Mouse (Mus musculus) MEL (cell line): ENCODE results near the gene Net1. TPM values are rescaled to one million over a fixed set of nuclear protein-coding genes. Genes with fewer than 3 reads are reported as not detected.

Experiments used
- DNase-seq: peaks from one replicate; pipeline ENCODE4 v3.0.0; 2011; ENCODE audit warnings: low read depth, low spot score
- H3K27ac ChIP-seq: 2 replicates; pipeline ENCODE4 v1.5.1; 2012; ENCODE audit warnings: low read depth, mild to moderate bottlenecking, control low read depth, low read length, moderate library complexity; ENCODE audit not compliant: control insufficient read depth
- H3K27me3 ChIP-seq, 2 experiments: fragments of 150-350 bp in 1 of 2; sonication (generic) in 1 of 2; 2 replicates each; pipeline ENCODE4 v1.6.1; 2012; ENCODE audit warnings: low read length in 2 of 2, mild to moderate bottlenecking in 2 of 2, improper control_type of control experiment in 1 of 2, moderate library complexity in 1 of 2; ENCODE audit not compliant: insufficient read depth in 2 of 2, control insufficient read depth in 1 of 2
- H3K36me3 ChIP-seq, 2 experiments: 2 replicates each; pipeline ENCODE4 v1.6.1; 2012 to 2014; ENCODE audit warnings: low read length in 2 of 2, improper control_type of control experiment in 1 of 2, inconsistent platforms in 1 of 2, mild to moderate bottlenecking in 1 of 2; ENCODE audit not compliant: insufficient read depth in 2 of 2, control insufficient read depth in 1 of 2
- H3K4me1 ChIP-seq, 2 experiments: fragments of 150-350 bp in 1 of 2; sonication (generic) in 1 of 2; 2 replicates each; pipeline ENCODE4 v1.6.1; 2012; ENCODE audit warnings: low read length in 2 of 2, improper control_type of control experiment in 1 of 2, mild to moderate bottlenecking in 1 of 2; ENCODE audit not compliant: insufficient read depth in 2 of 2, control insufficient read depth in 1 of 2
- H3K4me3 ChIP-seq, 2 experiments: fragments of 150-350 bp in 1 of 2; sonication (generic) in 1 of 2; 2 replicates each; pipeline ENCODE4 v1.5.1; 2012; ENCODE audit warnings: low read depth in 2 of 2, low read length in 2 of 2, mild to moderate bottlenecking in 2 of 2, moderate library complexity in 2 of 2, control low read depth in 1 of 2, improper control_type of control experiment in 1 of 2; ENCODE audit not compliant: control insufficient read depth in 1 of 2, insufficient read depth in 1 of 2
- H3K79me2 ChIP-seq: 2 replicates; pipeline ENCODE4 v1.6.1; 2012; ENCODE audit warnings: mild to moderate bottlenecking, low read length, moderate library complexity; ENCODE audit not compliant: control insufficient read depth, poor library complexity, insufficient read depth
- H3K9ac ChIP-seq: 2 replicates; pipeline ENCODE4 v1.6.1; 2012; ENCODE audit warnings: low read depth, mild to moderate bottlenecking, control low read depth, low read length, moderate library complexity; ENCODE audit not compliant: control insufficient read depth, poor library complexity, severe bottlenecking
- H3K9me3 ChIP-seq: fragments of 150-350 bp; sonication (generic); replicated peaks from 2 replicates; pipeline ENCODE4 v1.6.1; 2012; ENCODE audit warnings: mild to moderate bottlenecking, low read length, improper control_type of control experiment, moderate library complexity; ENCODE audit not compliant: insufficient read depth
- BHLHE40 ChIP-seq: IDR thresholded peaks from 2 replicates; pipeline ENCODE4 v1.6.1; 2012; ENCODE audit warnings: low read depth, mild to moderate bottlenecking, inconsistent platforms, low read length, improper control_type of control experiment, borderline replicate concordance
- CHD2 ChIP-seq: IDR thresholded peaks from 2 replicates; pipeline ENCODE4 v1.6.1; 2011; ENCODE audit warnings: low read length, improper control_type of control experiment
- E2F4 ChIP-seq: IDR thresholded peaks from 2 replicates; pipeline ENCODE4 v1.6.1; 2011; ENCODE audit warnings: low read depth, low read length, improper control_type of control experiment, borderline replicate concordance
- ELF1 ChIP-seq: IDR thresholded peaks from 2 replicates; pipeline ENCODE4 v1.6.1; 2014; ENCODE audit warnings: low read depth, mild to moderate bottlenecking, inconsistent platforms, low read length, improper control_type of control experiment, moderate library complexity
- EP300 ChIP-seq, 2 experiments: IDR thresholded peaks; 2 replicates each; pipeline ENCODE4 v1.6.1; 2011; ENCODE audit warnings: improper control_type of control experiment in 2 of 2, low read length in 2 of 2, low read depth in 1 of 2, mild to moderate bottlenecking in 1 of 2
- ETS1 ChIP-seq: IDR thresholded peaks from 2 replicates; pipeline ENCODE4 v1.6.1; 2012; ENCODE audit warnings: low read depth, mild to moderate bottlenecking, inconsistent platforms, low read length, improper control_type of control experiment, moderate library complexity
- GABPA ChIP-seq: IDR thresholded peaks from 2 replicates; pipeline ENCODE4 v1.6.1; 2012; ENCODE audit warnings: low read depth, mild to moderate bottlenecking, inconsistent platforms, low read length, improper control_type of control experiment, moderate library complexity
- GATA1 ChIP-seq: IDR thresholded peaks from 2 replicates; pipeline ENCODE4 v1.6.1; 2011; ENCODE audit warnings: low read depth, low read length, improper control_type of control experiment
- HCFC1 ChIP-seq: IDR thresholded peaks from 2 replicates; pipeline ENCODE4 v1.6.1; 2012; ENCODE audit warnings: low read depth, mild to moderate bottlenecking, inconsistent platforms, low read length, improper control_type of control experiment, moderate library complexity
- JUND ChIP-seq: IDR thresholded peaks from 2 replicates; pipeline ENCODE4 v1.6.1; 2011; ENCODE audit warnings: low read depth, mild to moderate bottlenecking, improper control_type of control experiment, low read length
- KAT2A ChIP-seq: conservative IDR thresholded peaks from 2 replicates; pipeline ENCODE4 v1.6.1; 2012; ENCODE audit warnings: low read depth, low read length, improper control_type of control experiment, inconsistent platforms
- MAFK ChIP-seq: IDR thresholded peaks from 2 replicates; pipeline ENCODE4 v1.6.1; 2011; ENCODE audit warnings: low read depth, mild to moderate bottlenecking, low read length, improper control_type of control experiment, borderline replicate concordance
- MAX ChIP-seq: IDR thresholded peaks from 2 replicates; pipeline ENCODE4 v1.6.1; 2011; ENCODE audit warnings: low read length, improper control_type of control experiment
- MAZ ChIP-seq: IDR thresholded peaks from 2 replicates; pipeline ENCODE4 v1.6.1; 2012; ENCODE audit warnings: low read depth, mild to moderate bottlenecking, inconsistent platforms, low read length, improper control_type of control experiment
- MEF2A ChIP-seq: IDR thresholded peaks from 2 replicates; pipeline ENCODE4 v1.6.1; 2014; ENCODE audit warnings: low read depth, mild to moderate bottlenecking, inconsistent platforms, low read length, improper control_type of control experiment; ENCODE audit not compliant: poor library complexity, insufficient replicate concordance, severe bottlenecking; ENCODE audit errors: extremely low read depth
- MYB ChIP-seq: IDR thresholded peaks from 2 replicates; pipeline ENCODE4 v1.6.1; 2011; ENCODE audit warnings: mild to moderate bottlenecking, low read depth, low read length, improper control_type of control experiment
- MYC ChIP-seq: IDR thresholded peaks from 2 replicates; pipeline ENCODE4 v1.6.1; 2011; ENCODE audit warnings: low read depth, mild to moderate bottlenecking, low read length, improper control_type of control experiment, moderate library complexity
- NELFE ChIP-seq: IDR thresholded peaks from 2 replicates; pipeline ENCODE4 v1.6.1; 2011; ENCODE audit warnings: low read depth, low read length, improper control_type of control experiment
- NRF1 ChIP-seq: IDR thresholded peaks from 2 replicates; pipeline ENCODE4 v1.6.1; 2014; ENCODE audit warnings: low read depth, mild to moderate bottlenecking, inconsistent platforms, low read length, improper control_type of control experiment, moderate library complexity; ENCODE audit not compliant: poor library complexity, insufficient read depth, severe bottlenecking
- POLR2A ChIP-seq, 2 experiments: IDR thresholded peaks; 2 replicates each; pipeline ENCODE4 v1.6.1; 2011 to 2012; ENCODE audit warnings: low read length in 2 of 2, mild to moderate bottlenecking in 2 of 2, control low read depth in 1 of 2, improper control_type of control experiment in 1 of 2, low read depth in 1 of 2, moderate library complexity in 1 of 2; ENCODE audit not compliant: control insufficient read depth in 1 of 2, insufficient read depth in 1 of 2, poor library complexity in 1 of 2
- POLR2AphosphoS2 ChIP-seq: IDR thresholded peaks from 2 replicates; pipeline ENCODE4 v1.6.1; 2011; ENCODE audit warnings: low read length, improper control_type of control experiment
- POLR2AphosphoS5 ChIP-seq: IDR thresholded peaks from 2 replicates; pipeline ENCODE4 v1.6.1; 2012; ENCODE audit warnings: low read depth, borderline replicate concordance, mild to moderate bottlenecking, inconsistent platforms, low read length, moderate library complexity, mixed read lengths
- RAD21 ChIP-seq: IDR thresholded peaks from 2 replicates; pipeline ENCODE4 v1.6.1; 2011; ENCODE audit warnings: mild to moderate bottlenecking, low read depth, low read length, improper control_type of control experiment
- SIN3A ChIP-seq: IDR thresholded peaks from 2 replicates; pipeline ENCODE4 v1.6.1; 2012; ENCODE audit warnings: low read length, improper control_type of control experiment, inconsistent platforms
- SMC3 ChIP-seq: IDR thresholded peaks from 2 replicates; pipeline ENCODE4 v1.6.1; 2011; ENCODE audit warnings: low read depth, low read length, improper control_type of control experiment
- TAL1 ChIP-seq: IDR thresholded peaks from 2 replicates; pipeline ENCODE4 v1.6.1; 2012; ENCODE audit warnings: mild to moderate bottlenecking, inconsistent platforms, low read length, moderate library complexity, mixed read lengths
- TBP ChIP-seq: IDR thresholded peaks from 2 replicates; pipeline ENCODE4 v1.8.0; 2011; ENCODE audit warnings: low read depth, low read length, improper control_type of control experiment
- UBTF ChIP-seq: IDR thresholded peaks from 2 replicates; pipeline ENCODE4 v1.6.1; 2012; ENCODE audit warnings: low read depth, mild to moderate bottlenecking, inconsistent platforms, low read length, improper control_type of control experiment, moderate library complexity, borderline replicate concordance; ENCODE audit not compliant: insufficient read depth
- USF1 ChIP-seq: IDR thresholded peaks from 2 replicates; pipeline ENCODE4 v1.6.1; 2014; ENCODE audit warnings: low read depth, mild to moderate bottlenecking, inconsistent platforms, low read length, improper control_type of control experiment, moderate library complexity
- USF2 ChIP-seq, 2 experiments: IDR thresholded peaks; 2 replicates each; pipeline ENCODE4 v1.6.1; 2011 to 2012; ENCODE audit warnings: improper control_type of control experiment in 2 of 2, low read length in 2 of 2, borderline replicate concordance in 1 of 2, inconsistent platforms in 1 of 2, low read depth in 1 of 2, mild to moderate bottlenecking in 1 of 2; ENCODE audit not compliant: insufficient read depth in 1 of 2
- ZKSCAN1 ChIP-seq: IDR thresholded peaks from 2 replicates; pipeline ENCODE4 v1.6.1; 2012; ENCODE audit warnings: low read depth, mild to moderate bottlenecking, inconsistent platforms, low read length, improper control_type of control experiment, moderate library complexity
- ZNF384 ChIP-seq: IDR thresholded peaks from 2 replicates; pipeline ENCODE4 v1.6.1; 2012; ENCODE audit warnings: low read depth, mild to moderate bottlenecking, inconsistent platforms, low read length, improper control_type of control experiment
- polyA plus RNA-seq, 2 experiments: library from polyadenylated mRNA; stranded (reverse) in 1 of 2; unstranded in 1 of 2; fragments of >175 nt in 1 of 2; fragments of >200 nt in 1 of 2; gene quantifications; 2 replicates each; pipeline versions ENCODE4 v1.2.1 to v1.2.4; 2012; ENCODE audit warnings: low replicate concordance in 2 of 2, low read depth in 1 of 2; ENCODE audit not compliant: insufficient read length in 2 of 2, insufficient read depth in 1 of 2, missing spikeins in 1 of 2
- total RNA-seq: library from RNA; depleted of rRNA; stranded (reverse); fragments of 300-350 nt; gene quantifications from 2 replicates; pipeline ENCODE4 v1.2.3, GENCODE M21; 2012

Gene Net1
- total and polyA plus RNA-seq, 3 experiments: 29.8 to 125 (median 63.2) TPM

DNA sequence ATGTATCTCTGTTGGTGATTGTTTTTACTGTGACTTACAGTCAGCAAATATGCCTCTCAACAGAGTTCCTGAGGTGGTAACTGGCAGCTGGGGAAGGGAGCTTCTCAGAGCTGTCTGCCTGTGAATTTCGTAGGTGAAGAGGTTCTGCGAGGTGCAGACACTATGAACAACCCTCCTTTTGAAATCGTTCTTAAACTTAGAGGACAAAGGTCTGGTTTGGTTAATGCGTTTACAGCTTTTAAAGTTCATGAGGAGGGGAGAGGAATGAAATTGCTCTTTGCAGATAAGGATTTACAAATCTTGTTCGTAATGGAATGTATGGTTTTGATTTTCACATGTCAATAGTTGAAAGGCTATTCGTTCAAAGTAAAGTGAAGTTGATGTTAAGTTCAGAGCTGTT, 7.6 kb upstream of the Net1 start:
- Histone ChIP-seq H3K9ac (no peak overlapping the region), H3K36me3 (no peaks in the 10 kb centered on the region), H3K27ac (no peak overlapping the region), H3K4me1 (no peaks in the 10 kb centered on the region), H3K9me3 (no peaks in the 10 kb centered on the region), H3K79me2 (no peaks in the 10 kb centered on the region), H3K27me3 (peaks cover 5 to 10% of the 10 kb centered on the region in 2 experiments), H3K4me3 (no peak overlapping the region)
- TF ChIP-seq MYB: no peak
- no peak for TF ChIP-seq JUND
- no peak for TF ChIP-seq EP300 (IDR thresholded peaks at IDR 0.05; ENCODE audit: low read depth in 1 of 2, low read length in 2 of 2)
- no peak for TF ChIP-seq ZNF384
- no peak for TF ChIP-seq CHD2
- no peak for TF ChIP-seq ELF1
- no peak for TF ChIP-seq POLR2AphosphoS2
- TF ChIP-seq HCFC1: no peak
- TF ChIP-seq USF1: no peak
- no peak for TF ChIP-seq RAD21
- TF ChIP-seq NRF1: no peak
- no peak for TF ChIP-seq SIN3A
- no peak for TF ChIP-seq SMC3
- TF ChIP-seq MYC: no peak
- no peak for TF ChIP-seq TBP
- TF ChIP-seq BHLHE40: no peak
- no peak for TF ChIP-seq ZKSCAN1
- no peak for TF ChIP-seq MAFK
- no peak for TF ChIP-seq POLR2AphosphoS5
- TF ChIP-seq GABPA: no peak
- no peak for DNase-seq

DNA sequence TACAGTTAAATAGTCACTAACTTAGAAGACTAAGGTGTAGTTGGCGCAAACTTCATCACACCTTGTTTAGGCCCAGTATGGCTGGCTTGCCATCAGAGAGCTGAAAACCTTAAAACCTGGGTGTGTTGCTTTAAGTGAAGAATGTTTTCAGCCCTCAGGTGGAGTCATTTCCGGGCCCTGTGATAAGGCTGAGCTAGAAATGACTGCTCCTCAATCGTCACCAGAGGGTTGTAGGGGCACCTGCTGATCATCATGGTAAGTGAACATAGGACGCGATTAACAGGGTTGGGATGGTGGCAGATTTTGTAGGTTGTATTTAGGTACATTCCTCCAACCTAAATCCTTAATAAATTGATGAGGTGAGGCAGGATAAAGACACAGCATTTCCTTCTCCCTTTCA, 6.5 kb upstream of the Net1 start:
- H3K4me3 ChIP-seq: no peak overlapping the region
- no peaks in the 10 kb centered on the region for H3K79me2 ChIP-seq
- TF ChIP-seq POLR2AphosphoS2 (no peak), ETS1 (no peak), NELFE (no peak), MYB (no peak), MYC (no peak), SIN3A (no peak), MEF2A (no peak), TAL1 (no peak), USF2 (IDR thresholded peaks at IDR 0.05; ENCODE audit: borderline replicate concordance in 1 of 2, insufficient read depth in 1 of 2, low read depth in 1 of 2, low read length in 2 of 2) (no peak), KAT2A (no peak), EP300 (IDR thresholded peaks at IDR 0.05; ENCODE audit: low read depth in 1 of 2, low read length in 2 of 2) (no peak), RAD21 (no peak), MAX (no peak), MAZ (no peak), GATA1 (no peak), ZNF384 (no peak), E2F4 (no peak), UBTF (no peak), BHLHE40 (no peak), POLR2A (IDR thresholded peaks at IDR 0.05; ENCODE audit: control insufficient read depth in 1 of 2, insufficient read depth in 1 of 2, low read depth in 1 of 2, low read length in 2 of 2, poor library complexity in 1 of 2) (no peak)
- peaks cover 4 to 6% of the 10 kb centered on the region in 2 experiments for H3K27me3 ChIP-seq
- H3K36me3 ChIP-seq: no peaks in the 10 kb centered on the region
- no peak for DNase-seq
- no peak overlapping the region for H3K27ac ChIP-seq
- H3K9ac ChIP-seq: no peak overlapping the region
- H3K9me3 ChIP-seq: no peaks in the 10 kb centered on the region
- H3K4me1 ChIP-seq: no peaks in the 10 kb centered on the region
